Mouse (Mus musculus): Measurements from ENCODE around the gene Hspbp1. TPM values are rescaled to one million over a fixed set of nuclear protein-coding genes. Genes with fewer than 3 reads are reported as not detected.

Hspbp1 gene
- polyA plus RNA-seq, 1 experiment: 39.4 TPM

- peak; percentile 63 for DNase-seq
- Histone ChIP-seq H3K36me3 (ENCODE audit: control insufficient read depth, insufficient read depth, low read length) (no peaks in the 10 kb centered on the region), H3K4me1 (ENCODE audit: control insufficient read depth, insufficient read depth, low read length) (no peaks in the 10 kb centered on the region), H3K27ac (ENCODE audit: insufficient read depth, low read depth, low read length) (no peak overlapping the region), H3K4me3 (ENCODE audit: insufficient read depth, low read depth, low read length) (no peak overlapping the region), H3K27me3 (replicated peaks; ENCODE audit: control insufficient read depth, insufficient read depth, low read length) (no peaks in the 10 kb centered on the region)
- TF ChIP-seq POLR2A (IDR thresholded peaks at IDR 0.05; ENCODE audit: low read depth, low read length) (no peak), CTCF (conservative IDR thresholded peaks at IDR 0.05; ENCODE audit: insufficient read depth, insufficient read length, low read depth, low read length) (peak; percentile 58)
- 13% methylated on average over 4 of the region's 4 CpGs for WGBS
Observed at GRCm38 (mm10) chr7:4623544-4624189, 61.2 kb downstream of the Hspbp1 start.

GRCm38 (mm10) chr7:4619979-4620378 is 64.9 kb downstream of the Hspbp1 start:
- no peak overlapping the region for H3K27ac ChIP-seq (ENCODE audit: insufficient read depth, low read depth, low read length)
- H3K27me3 ChIP-seq (replicated peaks; ENCODE audit: control insufficient read depth, insufficient read depth, low read length): no peaks in the 10 kb centered on the region
- no peaks in the 10 kb centered on the region for H3K36me3 ChIP-seq (ENCODE audit: control insufficient read depth, insufficient read depth, low read length)
- DNase-seq: peak; percentile 32
- no peak for TF ChIP-seq POLR2A (IDR thresholded peaks at IDR 0.05; ENCODE audit: low read depth, low read length)
- TF ChIP-seq CTCF (conservative IDR thresholded peaks at IDR 0.05; ENCODE audit: insufficient read depth, insufficient read length, low read depth, low read length): no peak
- 28% methylated on average over 1 of the region's 1 CpGs for WGBS
- H3K4me3 ChIP-seq (ENCODE audit: insufficient read depth, low read depth, low read length): no peak overlapping the region
- no peaks in the 10 kb centered on the region for H3K4me1 ChIP-seq (ENCODE audit: control insufficient read depth, insufficient read depth, low read length)

- TF ChIP-seq POLR2A (IDR thresholded peaks at IDR 0.05; ENCODE audit: low read depth, low read length): no peak
- TF ChIP-seq CTCF (conservative IDR thresholded peaks at IDR 0.05; ENCODE audit: insufficient read depth, insufficient read length, low read depth, low read length): no peak
- Histone ChIP-seq H3K4me3 (ENCODE audit: insufficient read depth, low read depth, low read length) (no peak overlapping the region), H3K4me1 (ENCODE audit: control insufficient read depth, insufficient read depth, low read length) (no peaks in the 10 kb centered on the region), H3K27ac (ENCODE audit: insufficient read depth, low read depth, low read length) (no peak overlapping the region), H3K27me3 (replicated peaks; ENCODE audit: control insufficient read depth, insufficient read depth, low read length) (no peaks in the 10 kb centered on the region), H3K36me3 (ENCODE audit: control insufficient read depth, insufficient read depth, low read length) (no peaks in the 10 kb centered on the region)
- 65% methylated on average over 14 of the region's 14 CpGs for WGBS
- DNase-seq: peak; percentile 61
Observed at GRCm38 (mm10) chr7:4613740-4614403, 71.0 kb downstream of the Hspbp1 start.

GRCm38 (mm10) chr7:4612956-4613355 is 71.9 kb downstream of the Hspbp1 start:
- Histone ChIP-seq H3K27me3 (replicated peaks; ENCODE audit: control insufficient read depth, insufficient read depth, low read length) (no peaks in the 10 kb centered on the region), H3K4me3 (ENCODE audit: insufficient read depth, low read depth, low read length) (no peak overlapping the region), H3K36me3 (ENCODE audit: control insufficient read depth, insufficient read depth, low read length) (no peaks in the 10 kb centered on the region), H3K4me1 (ENCODE audit: control insufficient read depth, insufficient read depth, low read length) (no peaks in the 10 kb centered on the region), H3K27ac (ENCODE audit: insufficient read depth, low read depth, low read length) (no peak overlapping the region)
- WGBS: 47% methylated on average over 1 of the region's 1 CpGs
- no peak for DNase-seq
- TF ChIP-seq POLR2A (IDR thresholded peaks at IDR 0.05; ENCODE audit: low read depth, low read length) (no peak), CTCF (conservative IDR thresholded peaks at IDR 0.05; ENCODE audit: insufficient read depth, insufficient read length, low read depth, low read length) (no peak)

GRCm38 (mm10) chr7:4612386-4612785 is 72.5 kb downstream of the Hspbp1 start:
- Histone ChIP-seq H3K4me3 (ENCODE audit: insufficient read depth, low read depth, low read length) (no peak overlapping the region), H3K27ac (ENCODE audit: insufficient read depth, low read depth, low read length) (no peak overlapping the region), H3K4me1 (ENCODE audit: control insufficient read depth, insufficient read depth, low read length) (no peaks in the 10 kb centered on the region), H3K27me3 (replicated peaks; ENCODE audit: control insufficient read depth, insufficient read depth, low read length) (no peaks in the 10 kb centered on the region), H3K36me3 (ENCODE audit: control insufficient read depth, insufficient read depth, low read length) (no peaks in the 10 kb centered on the region)
- 66% methylated on average over 8 of the region's 8 CpGs for WGBS
- DNase-seq: no peak
- TF ChIP-seq CTCF (conservative IDR thresholded peaks at IDR 0.05; ENCODE audit: insufficient read depth, insufficient read length, low read depth, low read length) (no peak), POLR2A (IDR thresholded peaks at IDR 0.05; ENCODE audit: low read depth, low read length) (no peak)

- no peaks in the 10 kb centered on the region for H3K36me3 ChIP-seq (ENCODE audit: control insufficient read depth, insufficient read depth, low read length)
- TF ChIP-seq POLR2A (IDR thresholded peaks at IDR 0.05; ENCODE audit: low read depth, low read length) (no peak), CTCF (conservative IDR thresholded peaks at IDR 0.05; ENCODE audit: insufficient read depth, insufficient read length, low read depth, low read length) (no peak)
- no peak overlapping the region for H3K4me3 ChIP-seq (ENCODE audit: insufficient read depth, low read depth, low read length)
- H3K27me3 ChIP-seq (replicated peaks; ENCODE audit: control insufficient read depth, insufficient read depth, low read length): no peaks in the 10 kb centered on the region
- WGBS: 84% methylated on average over 12 of the region's 12 CpGs
- H3K4me1 ChIP-seq (ENCODE audit: control insufficient read depth, insufficient read depth, low read length): no peaks in the 10 kb centered on the region
- DNase-seq: no peak
- H3K27ac ChIP-seq (ENCODE audit: insufficient read depth, low read depth, low read length): no peak overlapping the region
Observed at GRCm38 (mm10) chr7:4611921-4612341, 72.9 kb downstream of the Hspbp1 start.

GRCm38 (mm10) chr7:4611511-4611910 is 73.4 kb downstream of the Hspbp1 start:
- no peak overlapping the region for H3K27ac ChIP-seq (ENCODE audit: insufficient read depth, low read depth, low read length)
- no peak for TF ChIP-seq CTCF (conservative IDR thresholded peaks at IDR 0.05; ENCODE audit: insufficient read depth, insufficient read length, low read depth, low read length)
- TF ChIP-seq POLR2A (IDR thresholded peaks at IDR 0.05; ENCODE audit: low read depth, low read length): no peak
- no peaks in the 10 kb centered on the region for H3K36me3 ChIP-seq (ENCODE audit: control insufficient read depth, insufficient read depth, low read length)
- no peak overlapping the region for H3K4me3 ChIP-seq (ENCODE audit: insufficient read depth, low read depth, low read length)
- no peaks in the 10 kb centered on the region for H3K4me1 ChIP-seq (ENCODE audit: control insufficient read depth, insufficient read depth, low read length)
- 88% methylated on average over 12 of the region's 12 CpGs for WGBS
- no peaks in the 10 kb centered on the region for H3K27me3 ChIP-seq (replicated peaks; ENCODE audit: control insufficient read depth, insufficient read depth, low read length)
- DNase-seq: no peak

Other genes starting within 250 kb of the Hspbp1 start
- gene Rdh13, start 239.4 kb downstream of the Hspbp1 start, polyA plus RNA-seq (2012; rRNA removed): 21.0 and 23.8 TPM in 2 replicates
- 10.6 and 12.7 TPM in 2 replicates for gene Eps8l1, start 224.4 kb downstream of the Hspbp1 start, polyA plus RNA-seq (2012; rRNA removed)
- gene Ppp1r12c, start 183.4 kb downstream of the Hspbp1 start, polyA plus RNA-seq (2012; rRNA removed): 31.0 and 33.0 TPM in 2 replicates
- 0.39 and 3.9 TPM in 2 replicates for gene Tnnt1, start 168.7 kb downstream of the Hspbp1 start, polyA plus RNA-seq (2012; rRNA removed)
- gene Tnni3, start 160.8 kb downstream of the Hspbp1 start, polyA plus RNA-seq (2012; rRNA removed): 2.1 and 2.6 TPM in 2 replicates
- 1.3 and 1.4 TPM in 2 replicates for gene Dnaaf3, start 152.6 kb downstream of the Hspbp1 start, polyA plus RNA-seq (2012; rRNA removed)
- 0.55 and 1.0 TPM in 2 replicates for gene Syt5, start 137.5 kb downstream of the Hspbp1 start, polyA plus RNA-seq (2012; rRNA removed)
- gene Ptprh, start 81.0 kb downstream of the Hspbp1 start, polyA plus RNA-seq (2012; rRNA removed): 0.22 and 0.24 TPM in 2 replicates
- gene Tmem86b, start 53.6 kb downstream of the Hspbp1 start, polyA plus RNA-seq (2012; rRNA removed): 83.0 and 86.5 TPM in 2 replicates
- 103 and 109 TPM in 2 replicates for gene Ppp6r1, start 26.0 kb downstream of the Hspbp1 start, polyA plus RNA-seq (2012; rRNA removed)
- 1.7 and 2.3 TPM in 2 replicates for gene Brsk1, start 5.5 kb upstream of the Hspbp1 start, polyA plus RNA-seq (2012; rRNA removed)
- gene Tmem150b, start 40.2 kb upstream of the Hspbp1 start, polyA plus RNA-seq (2012; rRNA removed): 0.57 and 0.59 TPM in 2 replicates
- gene Kmt5c, start 55.0 kb upstream of the Hspbp1 start, polyA plus RNA-seq (2012; rRNA removed): 83.2 and 101 TPM in 2 replicates
- gene Cox6b2, start 68.0 kb upstream of the Hspbp1 start, polyA plus RNA-seq (2012; rRNA removed): 62.7 and 84.5 TPM in 2 replicates
- gene Fam71e2, start 86.2 kb upstream of the Hspbp1 start, polyA plus RNA-seq (2012; rRNA removed): 0.08 and 0.09 TPM in 2 replicates
- gene Il11, start 97.8 kb upstream of the Hspbp1 start, polyA plus RNA-seq (2012; rRNA removed): 0.13 and 0.24 TPM in 2 replicates
- 0.31 TPM in 1 of 2 replicates, not detected in the other for gene Tmem190, start 97.9 kb upstream of the Hspbp1 start, polyA plus RNA-seq (2012; rRNA removed)
- 57.8 and 87.8 TPM in 2 replicates for gene Tmem238, start 104.6 kb upstream of the Hspbp1 start, polyA plus RNA-seq (2012; rRNA removed)
- gene Rpl28, start 107.8 kb upstream of the Hspbp1 start, polyA plus RNA-seq (2012; rRNA removed): 340 and 597 TPM in 2 replicates
- gene Ube2s, start 127.5 kb upstream of the Hspbp1 start, polyA plus RNA-seq (2012; rRNA removed): 240 and 301 TPM in 2 replicates
- 14.1 and 17.3 TPM in 2 replicates for gene Shisa7, start 159.6 kb upstream of the Hspbp1 start, polyA plus RNA-seq (2012; rRNA removed)
- 41.1 and 47.9 TPM in 2 replicates for gene Isoc2b, start 185.2 kb upstream of the Hspbp1 start, polyA plus RNA-seq (2012; rRNA removed)
- gene Isoc2a, start 192.1 kb upstream of the Hspbp1 start, polyA plus RNA-seq (2012; rRNA removed): 174 and 182 TPM in 2 replicates
- 0.16 TPM in 1 of 2 replicates, not detected in the other for gene Gm36210, start 221.4 kb upstream of the Hspbp1 start, polyA plus RNA-seq (2012; rRNA removed)
- 12.6 and 14.4 TPM in 2 replicates for gene Zfp628, start 230.1 kb upstream of the Hspbp1 start, polyA plus RNA-seq (2012; rRNA removed)
- gene Nat14, start 237.0 kb upstream of the Hspbp1 start, polyA plus RNA-seq (2012; rRNA removed): 5.5 and 5.7 TPM in 2 replicates
- 1.8 and 2.1 TPM in 2 replicates for gene Ssc5d, start 240.7 kb upstream of the Hspbp1 start, polyA plus RNA-seq (2012; rRNA removed)

Data from kidney, adult 2 months (tissue).